Mouse (Mus musculus) layer of hippocampus, adult 11-12 months (tissue): ENCODE results near the gene Sik3.

Experiments
- DNase-seq: peaks from one replicate; pipeline ENCODE4 v3.0.0; 2022; ENCODE audit warnings: low spot score

Gene Sik3

DNA sequence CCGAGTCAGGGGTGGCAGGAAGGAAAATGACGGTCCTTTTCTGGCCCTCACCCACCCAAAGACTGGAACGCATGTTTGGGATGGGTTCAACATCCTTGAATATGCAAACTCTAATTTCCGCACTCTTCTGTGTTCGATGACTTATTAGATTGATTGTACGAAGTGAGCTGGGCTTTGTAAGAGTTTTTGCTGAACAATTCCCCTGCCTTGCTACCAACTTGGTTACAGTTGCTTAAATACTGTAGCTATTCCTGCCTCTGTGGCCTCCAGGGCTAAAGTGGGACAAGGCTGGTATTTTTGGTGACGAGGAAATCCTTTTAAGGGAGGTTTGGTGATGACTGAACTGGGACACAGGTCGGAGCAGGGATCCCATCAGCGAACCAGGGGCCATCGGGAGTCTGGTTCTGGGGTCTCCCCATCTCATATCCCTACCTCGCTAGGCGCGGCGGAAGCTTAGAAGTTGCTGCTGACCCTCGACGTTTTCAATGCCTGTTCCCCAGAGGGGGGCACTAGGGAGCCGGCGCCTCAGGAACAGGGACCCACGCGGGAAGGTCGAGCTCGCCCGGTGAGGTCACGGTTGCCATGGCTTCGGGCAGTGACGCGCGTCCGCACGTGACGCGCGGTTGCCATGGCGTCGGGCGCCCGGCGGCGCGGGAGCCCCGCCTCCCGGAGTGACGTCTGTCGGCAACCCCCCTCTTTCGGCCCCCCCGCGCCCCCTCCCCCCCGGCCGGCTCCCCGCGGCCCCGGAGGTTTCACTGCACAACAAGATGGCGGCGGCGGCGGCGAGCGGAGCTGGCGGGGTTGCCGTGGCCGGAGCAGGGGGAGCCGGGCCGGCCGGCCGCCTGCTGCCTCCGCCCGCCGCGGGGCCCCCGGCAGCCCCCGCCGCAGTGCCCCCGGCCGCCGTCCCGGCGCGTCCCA, at the start of gene Sik3, which contains the start of gene Pafah1b2:
Sik3 (plus strand) TSS at position 730 of the 918 bp plus-strand sequence.
Pafah1b2 (minus strand) TSS at position 600 of the 918 bp plus-strand sequence.
- peak; percentile 96 for DNase-seq

DNA sequence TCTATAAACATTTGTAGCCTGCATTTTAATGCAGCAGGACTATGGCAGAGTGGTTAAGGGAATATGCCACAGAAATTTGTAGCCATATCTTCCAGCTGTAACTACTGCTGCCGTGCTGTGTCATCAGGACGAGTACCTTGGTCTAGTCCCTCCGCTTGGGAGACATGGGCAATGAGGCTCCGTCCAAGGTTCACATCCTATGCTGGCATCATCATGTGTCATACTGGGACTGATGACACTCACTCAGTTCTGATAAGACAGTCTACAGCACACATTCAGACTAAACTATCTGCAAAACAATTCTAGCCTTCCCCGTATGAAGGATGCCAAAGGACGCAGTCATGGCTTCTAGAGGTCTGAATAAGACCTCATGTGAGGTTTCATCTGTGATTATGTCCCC, 49.0 kb upstream of the Sik3 start:
- no peak for DNase-seq

- DNase-seq = no peak
Observed at GRCm38 (mm10) chr9:45976884-45977283, 35.7 kb upstream of the Sik3 start.

DNA sequence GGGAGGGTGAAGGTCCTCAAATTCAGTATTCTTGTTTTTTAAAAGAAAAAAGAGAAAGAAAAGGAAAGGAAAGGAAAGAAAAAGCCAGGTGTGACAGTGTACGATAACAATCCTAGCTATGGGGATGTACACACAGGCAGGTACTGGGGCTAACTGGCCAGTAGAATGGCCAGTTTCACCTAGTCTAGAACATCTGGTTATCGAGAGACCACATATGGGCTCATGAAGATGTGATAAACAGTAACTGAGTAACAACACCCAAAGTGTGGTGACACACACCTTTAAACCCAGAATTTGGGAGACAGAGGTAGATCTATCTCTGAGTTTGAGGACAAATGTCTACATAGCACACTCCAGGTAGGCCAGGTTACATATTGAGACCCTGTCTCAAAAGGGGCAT, 32.8 kb upstream of the Sik3 start:
- DNase-seq = no peak

- DNase-seq = no peak
Observed at GRCm38 (mm10) chr9:45980611-45981010, 32.0 kb upstream of the Sik3 start.

GRCm38 (mm10) chr9:45981331-45981730, 31.3 kb upstream of the Sik3 start:
- no peak for DNase-seq

DNA sequence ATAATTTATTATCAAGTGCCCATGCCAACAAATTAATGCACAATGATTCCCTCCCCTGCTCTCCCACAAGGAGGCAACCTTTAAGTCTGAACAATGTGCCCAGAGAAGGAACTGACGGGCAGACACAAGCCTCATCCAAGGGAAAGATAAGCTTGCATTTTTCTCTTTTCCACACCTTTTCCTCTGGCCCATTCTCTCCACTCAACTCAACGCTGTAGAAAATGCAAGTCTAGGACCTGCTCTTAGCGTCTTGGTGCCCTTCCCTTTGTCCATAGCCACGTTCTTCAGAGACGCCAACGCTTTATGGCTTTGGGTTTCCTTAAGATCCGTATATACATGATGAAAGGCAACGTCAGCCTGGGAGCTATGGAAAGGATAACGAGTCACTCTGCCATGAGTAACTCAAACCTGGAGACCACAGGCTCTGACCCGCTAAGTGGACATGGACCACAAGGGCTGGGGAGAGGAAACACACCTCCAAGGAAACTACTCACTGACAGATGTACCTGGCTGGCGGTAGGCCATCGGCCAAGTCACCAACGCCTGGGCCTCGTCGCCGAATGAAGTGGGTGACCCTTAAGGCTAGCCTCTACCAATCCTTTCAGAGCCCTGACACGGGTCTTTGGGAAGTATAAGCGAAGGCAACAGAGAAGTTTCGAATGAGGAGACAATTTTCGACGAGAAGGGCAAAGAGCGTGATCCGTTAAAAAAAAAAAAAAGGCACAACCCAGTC, 28.8 kb upstream of the Sik3 start:
- DNase-seq = no peak

GRCm38 (mm10) chr9:45984409-45985228, 28.0 kb upstream of the Sik3 start:
- DNase-seq = peak; percentile 91

DNA sequence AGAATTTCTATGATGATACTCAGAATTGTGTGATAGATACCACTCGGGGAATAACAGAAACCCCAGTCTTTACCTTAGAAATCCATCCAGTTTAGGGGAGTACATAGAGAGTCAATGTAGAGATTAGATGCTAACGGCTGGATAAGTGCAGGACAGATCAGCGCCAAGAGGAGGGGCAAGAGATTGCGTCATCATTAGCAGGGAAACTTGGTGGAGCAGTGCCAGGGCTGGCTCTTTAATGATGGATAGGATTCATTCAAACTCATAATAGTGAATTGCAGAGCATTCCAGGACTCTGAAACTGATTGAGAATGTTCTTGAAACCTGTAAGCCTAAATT, 27.4 kb upstream of the Sik3 start:
- peak; percentile 69 for DNase-seq

- peak; percentile 41 for DNase-seq
Observed at GRCm38 (mm10) chr9:45999009-45999408, 13.6 kb upstream of the Sik3 start.

DNA sequence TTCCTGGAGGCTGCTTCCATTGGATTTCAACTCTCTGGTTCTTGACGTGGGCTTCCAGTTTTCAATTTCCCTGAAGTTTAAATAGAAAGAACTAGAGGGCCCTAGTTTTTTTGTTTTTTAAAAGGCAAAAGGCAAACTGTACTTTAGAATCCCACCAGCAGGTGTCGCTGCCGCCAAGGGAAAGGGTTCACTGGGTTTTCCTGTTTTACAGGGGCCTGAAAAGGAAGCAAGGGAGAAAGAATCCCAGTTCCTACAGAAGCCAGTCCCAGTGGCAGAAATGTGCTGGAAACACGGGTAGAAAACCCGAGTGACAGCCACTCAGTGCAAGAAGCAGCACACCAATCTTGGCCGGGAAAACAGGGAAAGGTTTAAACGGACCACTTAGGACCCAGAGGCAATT, 8.9 kb upstream of the Sik3 start:
- DNase-seq = peak; percentile 86

DNA sequence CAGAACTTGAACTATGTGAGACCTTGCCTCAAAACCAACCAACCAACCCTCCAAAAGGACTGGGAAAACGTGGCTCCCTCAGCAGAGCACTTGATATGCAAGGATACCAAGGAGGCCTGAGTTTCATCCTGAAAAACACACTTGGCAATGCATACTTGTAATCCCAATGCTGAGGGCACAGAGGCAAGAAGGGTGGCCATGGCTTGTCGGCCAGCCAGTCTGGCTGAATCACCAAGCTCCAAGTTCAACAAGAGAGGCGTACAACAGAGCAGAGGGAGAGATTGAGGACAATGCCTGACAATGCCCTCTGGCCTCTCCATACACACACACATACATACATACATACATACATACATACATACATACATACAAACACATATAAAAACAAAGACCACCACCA, 8.1 kb upstream of the Sik3 start:
- no peak for DNase-seq

DNA sequence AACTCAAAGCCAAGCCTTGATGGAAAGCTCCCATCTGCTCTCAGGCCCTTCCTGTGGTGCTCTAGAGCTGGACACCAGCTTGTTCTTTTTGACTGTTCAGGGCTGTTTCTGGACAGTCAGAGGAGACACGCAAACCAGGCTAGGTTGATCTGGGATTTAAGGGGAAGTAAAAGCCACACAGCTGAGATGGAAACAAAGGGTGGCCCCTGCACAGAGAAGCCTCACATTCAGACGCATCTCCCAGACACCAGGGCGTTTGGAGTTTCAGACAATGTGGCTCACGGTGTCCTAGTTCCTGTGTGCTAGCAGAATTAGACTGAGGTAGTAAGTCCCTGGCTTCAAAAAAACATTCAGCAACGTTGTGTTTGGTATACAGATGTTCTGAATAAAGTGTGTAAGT, 6.4 kb upstream of the Sik3 start:
- no peak for DNase-seq

- no peak for DNase-seq
Observed at GRCm38 (mm10) chr9:46008931-46009668, 3.5 kb upstream of the Sik3 start.

DNA sequence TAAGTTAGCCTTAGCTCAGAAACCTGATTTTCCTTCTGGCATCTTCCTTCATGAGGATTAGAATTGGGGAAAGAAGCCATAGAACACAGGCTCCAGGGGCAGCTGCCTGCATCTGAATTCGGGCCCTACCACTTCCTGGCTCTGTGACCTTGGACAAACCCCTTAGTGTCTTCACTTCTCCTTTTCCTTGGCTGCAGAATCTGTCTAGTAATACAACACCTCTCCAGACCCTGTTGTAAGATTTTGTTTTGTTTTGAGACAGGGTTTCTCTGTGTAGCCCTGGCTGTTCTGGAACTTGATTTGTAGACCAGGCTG, 3.0 kb upstream of the Sik3 start:
- DNase-seq = no peak

- DNase-seq = no peak
Observed at GRCm38 (mm10) chr9:46011094-46011970, 1.3 kb upstream of the Sik3 start.

- DNase-seq = peak; percentile 32
Observed at GRCm38 (mm10) chr9:46013009-46013586, 478 bp downstream of the Sik3 start.

DNA sequence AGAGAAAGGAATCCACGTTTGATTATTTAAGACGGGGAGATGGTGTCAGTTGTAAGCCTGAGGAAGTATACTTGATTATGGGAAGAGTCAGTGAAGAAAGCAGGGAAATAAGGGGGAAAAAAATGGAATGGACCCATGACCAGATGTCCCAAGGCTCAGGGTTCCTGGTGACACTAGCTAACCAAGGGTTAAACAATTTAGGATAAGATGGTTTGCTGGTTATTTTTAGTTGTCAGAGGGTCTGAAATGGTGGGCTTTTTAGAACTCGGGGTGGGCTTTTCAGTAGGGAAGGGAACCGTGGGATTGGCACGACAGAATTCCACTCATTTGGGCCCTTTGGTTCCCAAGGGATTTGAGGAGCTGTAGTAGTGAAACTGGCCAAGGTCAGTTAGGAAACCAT, 996 bp downstream of the Sik3 start:
- DNase-seq = no peak

DNA sequence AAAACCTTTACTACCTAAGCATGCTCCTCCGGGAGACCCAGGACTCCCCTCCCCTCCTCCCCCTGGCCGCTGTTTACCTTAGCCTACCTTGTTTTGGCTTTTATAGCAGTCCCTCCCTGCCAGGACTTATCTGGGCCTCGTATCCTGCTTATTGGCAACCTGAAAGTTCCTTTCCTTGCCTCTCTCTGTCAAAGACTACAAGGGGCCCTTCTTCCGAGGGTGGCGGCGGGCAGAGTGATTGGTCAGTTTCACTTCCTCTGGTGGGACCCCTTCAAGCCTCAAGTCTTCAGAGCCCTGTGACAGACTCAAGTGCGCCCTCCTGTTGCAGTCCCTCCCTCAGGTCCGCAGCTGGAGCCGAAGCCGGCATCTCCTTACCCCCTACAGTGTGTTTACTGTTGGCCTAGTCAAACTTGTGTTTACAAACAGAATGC, 1.6 kb downstream of the Sik3 start:
- DNase-seq = peak; percentile 68

DNA sequence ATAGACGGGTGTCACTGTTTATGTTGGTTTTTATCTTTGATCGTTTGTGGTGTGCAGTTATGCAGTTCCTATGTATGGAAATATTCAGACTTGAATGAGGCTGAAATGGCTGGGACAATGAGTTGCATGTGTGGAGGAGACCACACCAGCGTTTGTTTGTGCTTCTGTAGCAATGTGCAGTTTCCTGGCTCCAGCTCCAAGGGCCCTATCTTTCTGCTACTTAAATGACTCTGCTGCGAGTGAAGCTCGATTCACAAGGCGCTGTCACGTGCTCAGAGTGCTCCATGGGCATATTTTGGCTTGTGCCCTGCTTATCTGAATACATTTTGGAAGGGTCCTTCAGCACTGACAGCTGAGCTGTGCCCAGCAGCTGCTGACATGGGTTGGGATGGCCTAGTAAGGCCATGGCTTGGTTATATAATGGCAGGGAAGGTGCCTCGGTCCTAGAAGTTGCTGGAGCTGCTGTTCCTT, 2.5 kb downstream of the Sik3 start:
- DNase-seq = peak; percentile 45
